Mouse (Mus musculus) forebrain, embryonic 16.5 days (tissue): Measurements from ENCODE around the gene Catsperz. TPM values are rescaled to one million over a fixed set of nuclear protein-coding genes. Genes with fewer than 3 reads are reported as not detected.

ENCODE experiments used
- ATAC-seq: fragments of 200-750 bp; cut with Nextera tagmentation; 2 replicates; pipeline ENCODE4 v1.8.0; 2017; ENCODE audit warnings: mild to moderate bottlenecking, moderate library complexity
- H3K27ac ChIP-seq: fragments of 300-500 bp; sonication (generic); 2 replicates; pipeline ENCODE4 v1.5.1; 2014; ENCODE audit warnings: low read length, control low read depth
- H3K27me3 ChIP-seq: fragments of 300-500 bp; sonication (generic); replicated peaks from 2 replicates; pipeline ENCODE4 v1.6.1; 2014; ENCODE audit warnings: low read length; ENCODE audit not compliant: control insufficient read depth, insufficient read depth
- H3K36me3 ChIP-seq: fragments of 300-500 bp; sonication (generic); 2 replicates; pipeline ENCODE4 v1.6.1; 2014; ENCODE audit not compliant: control insufficient read depth, insufficient read depth
- H3K4me1 ChIP-seq: fragments of 300-500 bp; sonication (generic); replicated peaks from 2 replicates; pipeline ENCODE4 v1.6.1; 2014; ENCODE audit warnings: low read length; ENCODE audit not compliant: control insufficient read depth, insufficient read depth
- H3K4me2 ChIP-seq: fragments of 300-500 bp; sonication (generic); 2 replicates; pipeline ENCODE4 v1.6.1; 2014; ENCODE audit warnings: mild to moderate bottlenecking, low read length, control low read depth
- H3K4me3 ChIP-seq: fragments of 300-500 bp; sonication (generic); replicated peaks from 2 replicates; pipeline ENCODE4 v1.5.1; 2014; ENCODE audit warnings: mild to moderate bottlenecking, low read length, control low read depth
- H3K9ac ChIP-seq: fragments of 300-500 bp; sonication (generic); replicated peaks from 2 replicates; pipeline ENCODE4 v1.6.1; 2014; ENCODE audit warnings: low read depth, low read length, control low read depth
- H3K9me3 ChIP-seq: fragments of 300-500 bp; sonication (generic); 2 replicates; pipeline ENCODE4 v1.6.1; 2016; ENCODE audit warnings: low read length; ENCODE audit not compliant: control insufficient read depth
- WGBS: fragments of 180-500 bp; shearing (Covaris S2); extraction: QIAGEN DNeasy Blood & Tissue Kit; methylation state at CpG from one replicate; pipeline ENCODE4 v1.1.7; 2014; 5-methylcytosine and 5-hydroxymethylcytosine counted together
- polyA plus RNA-seq: library from polyadenylated mRNA; unstranded; fragments of >200 nt; fragmentation: Nextera tagmentation; extraction: Ambion mirVana; gene quantifications from 2 replicates; pipeline ENCODE4 v1.2.1, GENCODE M21; 2015

Gene Catsperz
- polyA plus RNA-seq = 0.37 and 0.89 TPM in 2 replicates

DNA sequence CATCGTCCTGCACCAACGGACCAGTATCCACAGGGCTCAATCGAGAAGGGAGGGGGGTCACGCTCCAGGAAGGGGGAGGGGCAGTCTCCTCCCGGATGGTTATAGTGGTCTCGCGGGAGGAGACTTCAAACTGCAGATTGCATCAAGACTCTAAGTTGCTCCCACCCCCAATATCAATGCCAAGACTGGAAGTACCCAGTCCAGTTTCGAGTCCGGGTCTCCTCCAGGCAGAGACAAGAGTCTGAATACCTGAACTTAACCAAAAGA is at the start of gene Catsperz:
Gene Catsperz, minus strand, starts transcription at position 74 of the 267 bp plus-strand sequence.
- Histone ChIP-seq H3K9me3 (no peaks in the 10 kb centered on the region), H3K4me1 (peaks cover 22% of the 10 kb centered on the region), H3K27ac (no peak within 1 kb of the TSS), H3K36me3 (no peaks in the 10 kb centered on the region), H3K27me3 (peaks cover 58% of the 10 kb centered on the region), H3K9ac (no peak within 1 kb of the TSS), H3K4me2 (peak within 1 kb of the TSS; percentile 12; the same call in 1 of the 2 replicates), H3K4me3 (0 out of 2 replicates have a peak within 1 kb of the TSS, but pooled peaks have one; percentile 4)
- WGBS = 5% methylated on average over 9 of the region's 9 CpGs
- no peak for ATAC-seq

DNA sequence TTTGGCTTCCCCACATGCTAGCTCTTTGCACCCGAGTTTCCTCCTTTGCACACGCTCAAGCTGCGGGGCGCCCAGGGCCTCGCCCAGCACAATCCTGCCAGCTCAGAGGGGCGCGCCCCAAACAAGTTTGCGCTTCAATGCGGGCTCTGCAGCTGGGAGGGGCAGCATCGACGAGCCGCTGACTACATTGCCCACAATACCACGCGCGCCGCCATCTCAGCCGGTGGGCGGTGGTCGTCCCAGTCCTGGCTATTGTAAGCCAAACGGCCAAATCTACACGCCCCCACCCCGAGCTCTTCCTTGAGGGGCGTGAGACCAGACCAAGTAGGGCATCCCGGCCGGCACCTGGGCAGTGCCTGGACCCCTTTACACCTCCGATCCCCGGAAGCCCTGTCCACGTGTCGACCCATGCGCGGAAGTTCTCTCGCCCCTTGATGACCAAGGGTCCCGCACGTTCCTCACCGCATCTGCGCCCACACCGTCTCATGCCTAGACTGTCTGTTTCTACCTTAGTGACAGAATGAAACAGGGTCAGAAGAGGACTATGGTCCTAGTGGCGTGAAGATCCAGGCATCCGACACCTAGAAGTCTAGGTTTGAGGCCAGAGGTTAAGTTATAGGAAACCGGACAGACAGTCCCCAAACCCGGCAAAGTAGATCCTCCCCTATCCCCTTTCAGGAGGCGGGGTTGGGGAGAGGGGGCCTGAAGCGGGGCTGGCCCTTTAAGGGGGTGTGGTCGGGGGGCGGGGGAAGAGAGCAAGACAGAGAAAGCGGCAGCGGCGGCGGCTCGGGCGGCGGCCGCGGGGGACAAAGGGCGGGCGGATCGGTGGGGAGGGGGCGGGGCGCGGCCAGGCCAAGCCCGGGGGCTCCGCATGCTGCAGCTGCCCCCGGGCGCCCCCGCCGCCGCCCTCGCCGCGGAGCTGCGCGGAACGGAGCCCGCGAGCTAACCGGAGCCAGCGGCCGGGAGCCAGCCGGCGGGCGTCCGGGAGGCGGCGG is 49.3 kb upstream of the Catsperz start, which contains the start of gene Ppp1r14b:
Gene Ppp1r14b, plus strand, starts transcription at position 758 of the 995 bp plus-strand sequence.
- 0% methylated on average over 64 of the region's 84 CpGs for WGBS
- peaks cover 5% of the 10 kb centered on the region; the same call in 1 of the 2 replicates for H3K27me3 ChIP-seq

DNA sequence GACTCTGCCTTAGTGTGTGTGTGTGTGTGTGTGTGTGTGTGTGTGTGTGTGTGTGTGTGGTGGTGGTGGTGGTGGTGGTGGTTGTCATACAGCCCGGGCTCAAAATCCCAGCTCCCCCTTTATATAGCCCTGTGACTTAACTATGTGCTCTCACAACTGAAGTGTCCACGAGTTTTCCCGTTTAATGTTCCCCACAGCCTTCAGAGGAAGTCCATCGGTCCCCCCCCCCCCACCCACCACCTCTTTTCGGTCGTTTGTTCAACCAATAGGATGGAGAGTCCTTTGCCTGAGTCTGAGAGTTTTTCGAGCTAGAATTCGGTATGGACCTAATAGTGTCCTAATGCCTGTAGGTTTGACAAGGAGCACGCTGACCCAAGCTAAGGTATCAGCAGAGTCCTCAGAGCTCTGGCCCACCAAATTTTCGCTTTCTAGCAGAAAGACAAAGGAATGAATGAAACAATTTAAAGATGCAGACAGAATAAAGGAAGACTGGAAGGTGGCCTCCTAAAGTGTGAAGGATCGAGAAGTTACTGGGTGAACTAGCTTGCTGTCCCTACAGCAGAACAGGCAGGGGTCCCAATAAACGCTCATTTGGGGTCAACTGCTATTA is 48.5 kb upstream of the Catsperz start:
- WGBS = 31% methylated on average over 12 of the region's 12 CpGs

More for the DNA sequence above, 49.3 kb upstream of the Catsperz start, which contains the start of gene Ppp1r14b:
- Histone ChIP-seq H3K9ac (peak within 1 kb of the TSS; percentile 85), H3K4me3 (peak within 1 kb of the TSS; percentile 60), H3K9me3 (no peaks in the 10 kb centered on the region), H3K36me3 (peaks cover 6% of the 10 kb centered on the region), H3K27ac (peak within 1 kb of the TSS; percentile 82), H3K4me2 (peak within 1 kb of the TSS; percentile 72), H3K4me1 (peaks cover 47% of the 10 kb centered on the region)
- peak; percentile 73 for ATAC-seq

DNA sequence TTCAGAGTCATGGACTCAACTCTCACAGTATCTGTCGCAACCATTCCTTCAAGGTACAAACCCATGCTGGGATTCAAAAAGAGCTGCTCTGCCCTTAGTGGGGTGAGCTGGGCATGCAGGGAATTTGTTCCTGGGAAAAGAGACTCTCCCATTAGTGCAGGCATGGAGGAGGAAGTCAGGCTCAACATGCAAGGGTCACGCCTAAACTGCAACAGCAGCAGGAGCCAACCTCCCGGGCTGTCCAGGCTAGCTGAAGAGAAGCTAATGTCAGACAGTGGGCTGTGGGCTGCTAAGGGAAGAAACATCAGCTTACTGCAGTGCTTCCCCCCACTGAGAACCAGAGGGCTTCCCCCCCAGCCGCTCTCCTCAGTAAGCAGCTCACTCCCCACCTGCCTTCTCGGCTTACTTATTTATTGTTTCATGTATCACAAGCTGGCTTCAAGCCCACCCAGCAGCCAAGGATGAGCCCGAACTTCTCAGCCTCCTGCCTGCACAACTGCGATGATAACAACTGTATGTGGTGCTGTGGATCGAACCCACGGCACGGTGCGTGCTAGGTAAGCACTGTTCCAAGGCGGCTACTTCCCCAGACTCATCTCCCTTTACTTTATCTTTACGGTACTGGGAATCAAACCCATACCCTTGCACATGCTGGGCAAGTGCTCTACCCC is 47.2 kb upstream of the Catsperz start:
- no peak for ATAC-seq
- Histone ChIP-seq H3K4me3 (no peak overlapping the region), H3K9me3 (no peaks in the 10 kb centered on the region), H3K4me1 (peaks cover 28% of the 10 kb centered on the region), H3K27ac (no peak overlapping the region), H3K9ac (no peak overlapping the region), H3K4me2 (no peak overlapping the region), H3K36me3 (peaks cover 2% of the 10 kb centered on the region; the same call in 1 of the 2 replicates), H3K27me3 (peaks cover 15% of the 10 kb centered on the region; the same call in 1 of the 2 replicates)
- WGBS = 87% methylated on average over 13 of the region's 13 CpGs

More for the DNA sequence above, 48.5 kb upstream of the Catsperz start:
- peak overlapping the region; percentile 46; the same call in 1 of the 2 replicates for H3K27ac ChIP-seq
- H3K9ac ChIP-seq = peak overlapping the region; percentile 85
- H3K4me3 ChIP-seq = peak overlapping the region; percentile 60
- H3K36me3 ChIP-seq = peaks cover 6% of the 10 kb centered on the region
- ATAC-seq = no peak
- H3K4me1 ChIP-seq = peaks cover 41% of the 10 kb centered on the region
- no peaks in the 10 kb centered on the region for H3K9me3 ChIP-seq
- H3K4me2 ChIP-seq = peak overlapping the region; percentile 58
- peaks cover 10% of the 10 kb centered on the region; the same call in 1 of the 2 replicates for H3K27me3 ChIP-seq

DNA sequence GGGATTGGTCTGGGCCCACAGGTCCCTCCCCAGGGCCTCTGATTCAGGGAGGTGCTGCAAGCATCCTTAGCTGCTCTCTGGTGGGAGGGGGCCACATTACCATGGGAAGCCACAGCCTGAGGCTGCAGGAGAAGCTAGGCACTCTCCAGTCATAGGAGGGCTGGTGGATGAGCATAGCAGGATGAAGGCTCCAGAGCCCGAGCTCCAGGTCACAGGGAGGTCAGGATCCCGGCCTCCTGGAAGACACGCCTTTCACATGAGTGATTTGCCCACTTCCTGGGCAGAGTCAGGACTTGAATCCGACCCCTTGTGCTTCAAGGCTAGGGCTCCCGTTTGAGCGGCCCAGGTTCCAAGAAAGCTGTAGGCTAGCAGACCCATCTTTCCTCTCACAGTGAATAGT is 46.5 kb upstream of the Catsperz start:
- Histone ChIP-seq H3K4me1 (peaks cover 22% of the 10 kb centered on the region), H3K9me3 (no peaks in the 10 kb centered on the region), H3K27ac (no peak overlapping the region), H3K9ac (no peak overlapping the region), H3K4me2 (no peak overlapping the region), H3K36me3 (no peaks in the 10 kb centered on the region), H3K4me3 (no peak overlapping the region), H3K27me3 (peaks cover 15% of the 10 kb centered on the region; the same call in 1 of the 2 replicates)
- no peak for ATAC-seq
- WGBS = 59% methylated on average over 6 of the region's 6 CpGs

DNA sequence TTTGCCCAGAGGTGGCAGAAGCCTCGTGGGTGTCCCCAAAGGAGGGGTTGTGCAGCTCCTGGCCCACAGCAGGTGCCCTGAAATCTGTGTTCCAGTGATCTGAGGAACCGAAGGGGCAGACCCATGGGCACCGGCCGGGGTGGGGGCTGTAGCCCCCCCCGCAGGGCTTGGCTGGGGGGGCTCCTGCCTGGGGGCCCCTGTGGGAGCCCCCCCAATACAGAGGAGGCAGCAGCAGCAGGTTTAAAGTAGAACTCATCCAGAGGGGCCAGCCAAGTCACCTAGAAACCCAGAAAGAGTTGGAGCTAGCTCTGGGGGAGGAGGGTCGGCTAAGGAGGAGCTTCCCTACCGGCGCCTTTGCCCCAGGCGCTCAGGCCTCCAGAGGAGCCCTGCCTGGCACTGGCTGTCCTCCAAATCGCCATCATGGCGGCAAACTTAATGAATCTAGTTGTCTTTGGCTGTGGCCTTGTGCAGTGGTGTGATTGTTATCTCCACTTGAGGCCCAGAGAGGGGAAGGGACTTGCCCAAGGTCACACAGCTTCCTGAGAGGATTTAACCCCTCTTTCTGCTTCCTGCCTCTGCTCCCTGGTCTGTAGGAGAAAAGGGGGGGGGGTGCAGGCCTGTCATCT is 45.4 kb upstream of the Catsperz start:
- H3K9me3 ChIP-seq = no peaks in the 10 kb centered on the region
- H3K9ac ChIP-seq = peak overlapping the region; percentile 35
- H3K4me2 ChIP-seq = peak overlapping the region; percentile 47; the same call in 1 of the 2 replicates
- 16% methylated on average over 11 of the region's 11 CpGs for WGBS
- H3K36me3 ChIP-seq = no peaks in the 10 kb centered on the region
- peaks cover 16% of the 10 kb centered on the region for H3K4me1 ChIP-seq
- H3K27me3 ChIP-seq = peaks cover 15% of the 10 kb centered on the region; the same call in 1 of the 2 replicates
- ATAC-seq = no peak
- no peak overlapping the region for H3K27ac ChIP-seq
- H3K4me3 ChIP-seq = no peak overlapping the region

DNA sequence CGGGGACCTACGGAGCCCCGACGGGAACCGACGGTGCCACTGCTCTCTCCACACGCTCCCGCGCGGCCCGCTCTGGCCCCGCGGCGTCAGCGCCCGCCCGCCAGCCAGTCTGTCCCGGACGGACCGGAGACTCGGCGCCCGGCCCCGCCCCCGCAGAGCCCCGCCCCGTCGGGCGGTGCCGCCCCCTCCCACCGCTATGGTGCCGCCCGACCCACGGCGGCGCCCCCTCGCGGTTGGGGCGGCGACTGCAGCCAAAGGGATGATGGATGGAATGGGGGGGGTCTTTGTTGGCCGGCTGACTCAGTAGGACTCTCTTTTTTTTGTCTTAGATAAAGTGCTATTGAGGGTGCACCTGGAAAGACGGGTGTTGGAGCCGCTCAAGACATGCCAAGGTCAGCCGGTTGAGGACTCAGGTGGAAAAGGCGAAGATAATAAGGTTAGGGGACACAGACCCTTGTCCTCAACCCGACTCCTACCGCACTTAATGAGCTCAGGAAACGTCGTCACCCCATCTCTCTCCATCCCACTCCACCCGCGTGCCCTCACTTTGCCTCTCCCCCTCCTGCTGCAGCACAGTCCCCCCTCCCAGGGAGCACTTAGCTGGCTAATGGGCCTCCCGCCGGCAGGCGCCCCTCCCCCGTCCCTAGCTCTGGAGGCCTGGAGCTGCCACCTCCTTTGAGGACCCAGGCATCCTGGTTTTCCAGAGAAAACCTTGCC is 44.6 kb upstream of the Catsperz start:
- Histone ChIP-seq H3K9ac (peak overlapping the region; percentile 57), H3K4me2 (peak overlapping the region; percentile 47), H3K27ac (no peak overlapping the region), H3K9me3 (no peaks in the 10 kb centered on the region), H3K27me3 (peaks cover 15% of the 10 kb centered on the region; the same call in 1 of the 2 replicates), H3K4me1 (peaks cover 16% of the 10 kb centered on the region), H3K36me3 (no peaks in the 10 kb centered on the region), H3K4me3 (peak overlapping the region; percentile 42)
- WGBS = under 1% methylated on average over 55 of the region's 55 CpGs
- 0 out of 2 replicates have a peak, but pooled peaks have one; percentile 11 for ATAC-seq

DNA sequence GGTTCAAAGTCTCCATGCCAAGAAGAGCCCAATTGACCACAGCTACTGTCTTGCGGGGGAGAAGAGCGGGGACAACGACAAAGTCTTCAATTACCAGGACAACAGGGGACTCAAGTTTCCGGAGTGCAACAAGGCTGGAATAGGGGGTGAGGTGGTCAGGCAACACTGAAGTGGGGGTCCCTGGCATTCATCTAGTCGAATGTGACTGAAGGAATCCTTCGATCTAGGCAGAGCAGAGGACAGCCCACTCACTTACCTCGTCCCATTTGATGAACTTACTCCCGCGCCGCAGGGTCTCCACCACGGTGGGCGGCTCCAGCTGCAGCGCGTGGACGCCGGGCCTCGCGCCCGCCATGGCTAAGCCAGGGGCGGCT is 44.1 kb upstream of the Catsperz start:
- H3K36me3 ChIP-seq = no peaks in the 10 kb centered on the region
- under 1% methylated on average over 20 of the region's 20 CpGs for WGBS
- peaks cover 16% of the 10 kb centered on the region for H3K4me1 ChIP-seq
- peaks cover 15% of the 10 kb centered on the region; the same call in 1 of the 2 replicates for H3K27me3 ChIP-seq
- H3K9ac ChIP-seq = peak overlapping the region; percentile 57
- no peak for ATAC-seq
- H3K9me3 ChIP-seq = no peaks in the 10 kb centered on the region
- H3K4me3 ChIP-seq = peak overlapping the region; percentile 42
- H3K27ac ChIP-seq = no peak overlapping the region
- H3K4me2 ChIP-seq = peak overlapping the region; percentile 47
